9 mouse cellular contexts compared by ENCODE assay signal in the genomic region with DNA sequence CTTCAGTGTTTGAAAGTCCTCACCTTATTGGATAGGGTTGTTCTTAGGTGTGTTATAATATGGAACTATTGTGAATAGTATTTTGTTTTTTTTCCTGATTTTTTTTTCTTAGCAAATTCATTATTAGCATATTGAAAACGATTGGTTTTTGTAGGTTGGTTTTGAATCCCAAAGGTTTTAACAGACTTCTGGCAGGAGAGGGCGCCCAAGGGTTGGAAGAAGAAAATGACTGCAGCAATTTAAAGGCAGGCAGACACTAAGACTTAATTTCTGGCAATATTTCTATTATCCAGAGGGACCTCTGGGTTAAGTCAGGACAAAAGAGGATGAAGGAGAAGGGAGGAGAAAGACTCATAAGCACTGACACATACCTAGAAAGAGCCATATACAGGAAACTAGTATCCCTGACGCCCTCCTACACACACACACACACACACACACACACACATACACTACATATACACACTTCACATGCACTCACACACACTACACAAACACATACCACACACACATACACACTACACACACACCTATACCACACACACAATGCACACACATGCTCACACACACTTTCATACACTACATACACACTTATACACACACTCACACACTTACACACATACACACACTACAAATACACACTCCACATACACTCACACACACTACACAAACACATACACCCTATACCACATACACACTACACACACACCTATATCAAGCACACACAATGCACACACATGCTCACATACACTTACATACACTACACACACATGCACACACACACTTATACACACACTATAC. TPM values are rescaled to one million over a fixed set of nuclear protein-coding genes. Genes with fewer than 3 reads are reported as not detected.
DNase-seq lines count a peak whose midpoint lies in the region; ATAC-seq lines count a peak whose summit lies in the region.
"Had no signal": no experiment of that assay in that cellular context is flagged by ENCODE, and none has a peak within 500 bp of the region (broad histone marks: within the 10 kb centered on the region; RNA-seq: fewer than 3 reads in every experiment).

No protein-coding gene starts in this region.

- DNase-seq in heart, adult 11 months: peak; percentile 93
- peak; percentile 76 for DNase-seq in cerebellum, adult 9-11 months
- DNase-seq in frontal cortex, postnatal 36 days (ENCODE audit: low spot score in 2 of 2): peak; percentile 68 to 74
- peak; percentile 79 for DNase-seq in intestine, embryonic 14.5 days (ENCODE audit: low spot score)
- DNase-seq in left cerebral cortex, postnatal 25 days (ENCODE audit: low spot score in 2 of 2): peak; percentile 71 to 75
- peak; percentile 32 for DNase-seq in mesoderm, embryonic 11.5 days (ENCODE audit: low read depth, low spot score)
- peak; percentile 37 to 76 for DNase-seq in spleen, postnatal 4 days (ENCODE audit: low spot score in 2 of 2)

- peaks cover 5% of the 10 kb centered on the region; the same call in 1 of the 2 replicates for H3K4me1 ChIP-seq in heart, embryonic 11.5 days (ENCODE audit: control insufficient read depth, insufficient read depth, low read length)
- H3K4me1 ChIP-seq in intestine, embryonic 14.5 days (replicated peaks; ENCODE audit: control insufficient read depth, insufficient read depth, low read length): no peaks in the 10 kb centered on the region
- H3K4me1 ChIP-seq: liver, embryonic 15.5 days had no signal

- intact Hi-C loops in left cerebral cortex, postnatal 25 days (cut with DNase I): loop anchor here (2.0 kb wide), 3 partner anchors 47 to 121 kb away; no protein-coding TSS in a partner anchor

- 34% methylated on average over 3 of the region's 3 CpGs for WGBS in heart, embryonic 11.5 days (ENCODE audit: insufficient replicate concordance)
- 29% methylated on average over 3 of the region's 3 CpGs for WGBS in intestine, embryonic 14.5 days

- H3K27ac ChIP-seq in heart, embryonic 11.5 days (ENCODE audit: low read depth, low read length): no peak overlapping the region
- H3K27ac ChIP-seq in intestine, embryonic 14.5 days (ENCODE audit: low read depth): no peak overlapping the region
- H3K27ac ChIP-seq: liver, embryonic 15.5 days had no signal

- no peak for ATAC-seq in heart, embryonic 11.5 days (replicated peaks; ENCODE audit: insufficient number of reproducible peaks, low FRiP score, low TSS enrichment)
- no peak; the same call in 1 of the 2 replicates for ATAC-seq in intestine, embryonic 14.5 days (replicated peaks; ENCODE audit: low FRiP score, low TSS enrichment, low read depth)

- no peaks in the 10 kb centered on the region for H3K36me3 ChIP-seq in heart, embryonic 11.5 days (ENCODE audit: control insufficient read depth, insufficient read depth, low read length)
- H3K36me3 ChIP-seq in intestine, embryonic 14.5 days (ENCODE audit: control insufficient read depth, insufficient read depth, low read length): no peaks in the 10 kb centered on the region
- H3K36me3 ChIP-seq: liver, embryonic 15.5 days had no signal

- H3K4me3 ChIP-seq in heart, embryonic 11.5 days (ENCODE audit: low read depth, low read length): no peak overlapping the region
- no peak overlapping the region for H3K4me3 ChIP-seq in intestine, embryonic 14.5 days (ENCODE audit: low read depth, low read length)
- H3K4me3 ChIP-seq: liver, embryonic 15.5 days had no signal

- no peak overlapping the region for H3K9ac ChIP-seq in heart, embryonic 11.5 days (ENCODE audit: low read depth, low read length)
- no peak overlapping the region for H3K9ac ChIP-seq in intestine, embryonic 14.5 days (ENCODE audit: low read length)
- H3K9ac ChIP-seq: liver, embryonic 15.5 days had no signal

- H3K4me2 ChIP-seq in heart, embryonic 11.5 days: no peak overlapping the region
- no peak overlapping the region for H3K4me2 ChIP-seq in intestine, embryonic 14.5 days (ENCODE audit: low read length)
- H3K4me2 ChIP-seq: liver, embryonic 15.5 days had no signal

- no peaks in the 10 kb centered on the region for H3K9me3 ChIP-seq in heart, embryonic 11.5 days (replicated peaks; ENCODE audit: control insufficient read depth, low read length)
- no peaks in the 10 kb centered on the region for H3K9me3 ChIP-seq in intestine, embryonic 14.5 days (ENCODE audit: control insufficient read depth, low read length)
- H3K9me3 ChIP-seq: liver, embryonic 15.5 days had no signal

- no peaks in the 10 kb centered on the region for H3K27me3 ChIP-seq in heart, embryonic 11.5 days (ENCODE audit: control insufficient read depth, insufficient read depth, low read length)
- H3K27me3 ChIP-seq in intestine, embryonic 14.5 days (replicated peaks; ENCODE audit: control insufficient read depth, insufficient read depth, low read length): no peaks in the 10 kb centered on the region
- H3K27me3 ChIP-seq: liver, embryonic 15.5 days had no signal

RNA-seq across cellular contexts. Expression of a gene that starts 8.2 kb away (rescaled TPM):
- 1.6 and 2.2 TPM in 2 replicates for polyA plus RNA-seq in heart, embryonic 11.5 days (2014; fragmentation: Nextera tagmentation; extraction: Ambion mirVana)
- polyA plus RNA-seq in intestine, embryonic 14.5 days (2014; fragmentation: Nextera tagmentation; extraction: Ambion mirVana): 0.36 and 0.87 TPM in 2 replicates
- total RNA-seq in left cerebral cortex, postnatal 25 days (2021): 10 to 100 TPM; 24.1 to 24.9 TPM

RNA-seq across cellular contexts. Expression of a gene that starts 17.3 kb away (rescaled TPM):
- polyA plus RNA-seq in heart, embryonic 11.5 days (2014; fragmentation: Nextera tagmentation; extraction: Ambion mirVana): 38.5 and 45.3 TPM in 2 replicates
- 23.3 and 24.3 TPM in 2 replicates for polyA plus RNA-seq in intestine, embryonic 14.5 days (2014; fragmentation: Nextera tagmentation; extraction: Ambion mirVana)
- 1 to 10 TPM; 8.0 to 8.3 TPM for total RNA-seq in left cerebral cortex, postnatal 25 days (2021)

RNA-seq across cellular contexts. Expression of a gene that starts 48.2 kb away (rescaled TPM):
- 0.64 and 1.2 TPM in 2 replicates for polyA plus RNA-seq in heart, embryonic 11.5 days (2014; fragmentation: Nextera tagmentation; extraction: Ambion mirVana)
- 3.4 and 4.0 TPM in 2 replicates for polyA plus RNA-seq in intestine, embryonic 14.5 days (2014; fragmentation: Nextera tagmentation; extraction: Ambion mirVana)
- total RNA-seq in left cerebral cortex, postnatal 25 days (2021): 1 to 10 TPM in 1 of 2 experiments, under 1 TPM in 1; 0.89 to 1.9 TPM

RNA-seq across cellular contexts. Expression of a gene that starts 54.2 kb away (rescaled TPM):
- polyA plus RNA-seq in heart, embryonic 11.5 days (2014; fragmentation: Nextera tagmentation; extraction: Ambion mirVana): 2.0 and 2.1 TPM in 2 replicates
- 3.5 and 3.8 TPM in 2 replicates for polyA plus RNA-seq in intestine, embryonic 14.5 days (2014; fragmentation: Nextera tagmentation; extraction: Ambion mirVana)
- total RNA-seq in left cerebral cortex, postnatal 25 days (2021): 1 to 10 TPM; 1.0 to 3.1 TPM

Comparison
In these comparisons a context has a peak if more than half of its experiments do, and no peak if none do; other contexts are left out.
1. DNase-seq: peak in every context shown above with its lines; median percentile 93 in heart, adult 11 months; 79 in intestine, embryonic 14.5 days; 76 in cerebellum, adult 9-11 months; 73 in left cerebral cortex, postnatal 25 days; 71 in frontal cortex, postnatal 36 days; 56 in spleen, postnatal 4 days; 32 in mesoderm, embryonic 11.5 days.